Mouse (Mus musculus) hindbrain, embryonic 14.5 days (tissue): ENCODE data around the gene Lyzl6. TPM values are rescaled to one million over a fixed set of nuclear protein-coding genes. Genes with fewer than 3 reads are reported as not detected.
"Not testable (repeated sequence)": the region's sequence is repeated elsewhere in the genome, so short reads cannot be mapped to it uniquely, and the experiment has no call there.

Source experiments
- ATAC-seq: fragments of 200-750 bp; cut with Nextera tagmentation; 2 replicates; pipeline ENCODE4 v1.8.0; 2017; ENCODE audit warnings: moderate number of reproducible peaks, mild to moderate bottlenecking, moderate TSS enrichment, moderate library complexity; ENCODE audit not compliant: low FRiP score
- DNase-seq: peaks from one replicate; pipeline ENCODE4 v3.0.0-alpha.2; 2015; ENCODE audit warnings: low spot score
- H3K27ac ChIP-seq: fragments of 300-500 bp; sonication (generic); 2 replicates; pipeline ENCODE4 v1.5.1; 2014; ENCODE audit warnings: mild to moderate bottlenecking, moderate library complexity
- H3K27me3 ChIP-seq: fragments of 300-500 bp; sonication (generic); 2 replicates; pipeline ENCODE4 v1.6.1; 2014; ENCODE audit warnings: mild to moderate bottlenecking, low read length, mixed read lengths; ENCODE audit not compliant: control insufficient read depth, insufficient read depth
- H3K36me3 ChIP-seq: fragments of 300-500 bp; sonication (generic); replicated peaks from 2 replicates; pipeline ENCODE4 v1.6.1; 2014; ENCODE audit not compliant: control insufficient read depth, insufficient read depth
- H3K4me1 ChIP-seq: fragments of 300-500 bp; sonication (generic); replicated peaks from 2 replicates; pipeline ENCODE4 v1.6.1; 2014; ENCODE audit warnings: antibody characterized with exemption, low read length, mixed read lengths; ENCODE audit not compliant: control insufficient read depth, insufficient read depth
- H3K4me2 ChIP-seq: fragments of 300-500 bp; sonication (generic); replicated peaks from 2 replicates; pipeline ENCODE4 v1.6.1; 2014; ENCODE audit warnings: mild to moderate bottlenecking, moderate library complexity
- H3K4me3 ChIP-seq: fragments of 300-500 bp; sonication (generic); replicated peaks from 2 replicates; pipeline ENCODE4 v1.5.1; 2014; ENCODE audit warnings: mild to moderate bottlenecking, low read length
- H3K9ac ChIP-seq: fragments of 300-500 bp; sonication (generic); 2 replicates; pipeline ENCODE4 v1.6.1; 2014
- H3K9me3 ChIP-seq: fragments of 300-500 bp; sonication (generic); 2 replicates; pipeline ENCODE4 v1.6.1; 2016; ENCODE audit warnings: low read length; ENCODE audit not compliant: control insufficient read depth
- WGBS: fragments of 180-500 bp; shearing (Covaris S2); extraction: QIAGEN DNeasy Blood & Tissue Kit; methylation state at CpG from one replicate; pipeline ENCODE4 v1.1.7; 2014; 5-methylcytosine and 5-hydroxymethylcytosine counted together
- polyA plus RNA-seq: library from polyadenylated mRNA; unstranded; fragments of >200 nt; fragmentation: Nextera tagmentation; extraction: Ambion mirVana; gene quantifications from 2 replicates; pipeline ENCODE4 v1.2.1, GENCODE M21; 2014

Lyzl6 gene
- not detected in 2 replicates for polyA plus RNA-seq

GRCm38 (mm10) chr11:103638790-103639189 is at the start of gene Lyzl6:
Gene Lyzl6, minus strand, starts transcription at chr11:103638890.
- WGBS = 90% methylated on average over 3 of the region's 3 CpGs
- no peak for ATAC-seq
- 0 out of 2 replicates have a peak within 1 kb of the TSS, but pooled peaks have one; percentile 9 for H3K4me2 ChIP-seq

DNA sequence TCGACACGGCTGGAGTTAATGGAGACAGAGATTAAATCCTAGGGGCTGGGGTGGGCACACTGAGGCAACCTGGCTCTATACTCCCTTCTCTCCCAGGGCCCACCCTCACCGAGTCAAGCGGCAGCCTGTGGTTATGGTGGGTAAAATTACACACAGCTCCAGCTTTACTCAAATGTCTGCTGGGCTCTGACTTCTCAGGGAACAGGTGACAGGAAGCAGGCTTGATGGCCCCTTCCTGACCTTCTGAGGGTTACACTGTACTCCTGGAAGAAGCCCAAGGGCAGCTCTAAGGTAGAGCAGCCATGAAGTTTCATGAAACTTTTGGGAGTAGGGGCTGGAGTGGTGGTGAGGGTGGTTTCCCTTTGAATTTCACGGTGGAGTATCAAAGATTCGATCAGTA is 48.0 kb upstream of the Lyzl6 start:
- 88% methylated on average over 6 of the region's 6 CpGs for WGBS

More at GRCm38 (mm10) chr11:103638790-103639189, at the start of gene Lyzl6:
- Histone ChIP-seq H3K27ac (no peak within 1 kb of the TSS), H3K27me3 (peaks cover 6% of the 10 kb centered on the region; the same call in 1 of the 2 replicates), H3K4me1 (no peaks in the 10 kb centered on the region), H3K9me3 (no peaks in the 10 kb centered on the region), H3K4me3 (no peak within 1 kb of the TSS), H3K36me3 (no peaks in the 10 kb centered on the region), H3K9ac (no peak within 1 kb of the TSS)
- DNase-seq = no peak

DNA sequence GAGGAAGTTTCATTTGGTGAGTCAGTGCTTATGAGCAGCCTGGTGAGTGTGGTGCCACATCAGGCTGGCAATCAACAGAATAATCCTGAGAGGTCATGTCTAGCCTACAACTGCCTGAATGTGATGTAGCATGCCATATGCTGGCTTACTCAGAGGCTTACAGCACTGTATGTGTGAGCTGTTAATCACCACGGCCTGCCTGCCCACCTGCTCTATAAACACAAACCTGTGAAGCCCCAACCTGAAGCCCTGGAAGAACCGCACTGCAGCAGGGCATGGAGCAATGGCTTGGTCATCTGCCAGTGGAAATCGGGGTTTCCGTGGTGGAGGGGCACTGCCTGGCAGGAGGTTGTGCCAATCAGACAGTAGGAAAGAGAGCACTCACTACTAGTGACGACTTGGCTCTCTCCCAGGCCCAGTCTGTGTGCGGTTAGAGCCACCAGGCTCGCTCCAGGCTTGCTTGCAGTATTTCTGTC is 46.6 kb upstream of the Lyzl6 start:
- Histone ChIP-seq H3K4me3 (no peak overlapping the region), H3K27me3 (no peaks in the 10 kb centered on the region), H3K9me3 (no peaks in the 10 kb centered on the region), H3K9ac (no peak overlapping the region), H3K27ac (no peak overlapping the region), H3K4me1 (no peaks in the 10 kb centered on the region), H3K4me2 (no peak overlapping the region), H3K36me3 (peaks cover 83% of the 10 kb centered on the region)
- DNase-seq (no peak), ATAC-seq (no peak)
- WGBS = 87% methylated on average over 7 of the region's 7 CpGs

More for the DNA sequence above, 48.0 kb upstream of the Lyzl6 start:
- Histone ChIP-seq H3K4me3 (no peak overlapping the region), H3K4me1 (no peaks in the 10 kb centered on the region), H3K36me3 (peaks cover 70% of the 10 kb centered on the region), H3K9ac (no peak overlapping the region), H3K27me3 (no peaks in the 10 kb centered on the region), H3K4me2 (no peak overlapping the region), H3K27ac (no peak overlapping the region), H3K9me3 (no peaks in the 10 kb centered on the region)
- DNase-seq (no peak), ATAC-seq (no peak)

DNA sequence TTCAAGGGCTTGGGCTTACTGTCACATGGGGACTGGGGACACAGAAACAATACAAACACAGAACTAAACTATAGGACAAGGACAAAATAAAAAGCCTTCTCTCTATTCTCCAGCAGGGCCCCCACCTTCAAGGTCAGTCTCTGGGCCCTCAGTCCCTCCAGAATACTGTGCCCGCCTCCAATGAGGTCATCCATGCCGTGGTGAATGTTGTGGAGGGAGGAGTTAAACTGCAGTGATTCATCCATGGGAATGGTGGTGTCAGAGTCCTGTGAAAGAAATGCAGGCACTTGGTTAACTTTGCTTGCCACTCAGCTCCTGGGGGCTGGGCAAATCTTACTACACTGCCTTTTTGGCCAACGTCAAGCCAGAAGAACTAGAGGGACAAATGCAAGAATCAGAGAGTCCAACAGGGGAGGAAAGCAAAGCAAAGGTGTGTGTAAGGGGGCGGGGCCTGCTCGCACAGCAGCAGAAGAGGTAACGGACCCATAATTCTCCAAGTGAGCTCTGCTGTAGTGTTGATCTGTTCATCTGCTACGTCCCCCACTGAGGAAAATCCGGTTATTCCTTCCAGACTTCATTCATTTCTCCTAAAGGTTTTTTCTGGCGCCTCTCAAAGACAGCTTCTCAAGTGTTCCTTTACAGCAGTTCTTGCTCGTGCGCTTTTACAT is 45.1 kb upstream of the Lyzl6 start:
- Histone ChIP-seq H3K4me3 (no peak overlapping the region), H3K4me1 (no peaks in the 10 kb centered on the region), H3K9ac (no peak overlapping the region), H3K27ac (no peak overlapping the region), H3K36me3 (peaks cover 98% of the 10 kb centered on the region), H3K27me3 (no peaks in the 10 kb centered on the region), H3K4me2 (no peak overlapping the region), H3K9me3 (no peaks in the 10 kb centered on the region)
- DNase-seq (no peak), ATAC-seq (no peak)
- 93% methylated on average over 11 of the region's 11 CpGs for WGBS

DNA sequence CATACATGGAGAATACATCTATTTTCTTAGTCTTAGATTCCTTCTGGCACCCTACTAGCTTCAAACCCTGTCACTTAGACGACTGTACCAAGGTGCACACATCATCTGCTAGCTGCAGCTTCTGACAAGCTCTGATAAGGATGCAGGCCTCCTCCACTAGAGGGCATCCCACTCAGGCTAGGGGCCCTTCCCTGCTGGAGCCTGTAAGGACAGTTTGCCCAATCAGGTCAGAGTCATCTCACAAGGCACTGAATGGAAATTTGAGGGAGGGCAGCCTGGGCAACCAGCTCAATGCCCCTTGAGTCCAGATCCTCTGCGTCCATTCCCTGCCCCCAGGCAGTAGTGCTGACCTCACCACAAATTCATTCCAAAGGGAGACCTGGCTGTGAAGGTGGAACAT is 38.4 kb upstream of the Lyzl6 start:
- not testable (repeated sequence) for H3K27me3 ChIP-seq, H3K9ac ChIP-seq, H3K4me3 ChIP-seq, ATAC-seq, H3K4me1 ChIP-seq, H3K9me3 ChIP-seq, H3K27ac ChIP-seq, H3K4me2 ChIP-seq
- H3K36me3 ChIP-seq = peaks cover 66% of the 10 kb centered on the region
- peak; percentile 50 for DNase-seq
- 28% methylated on average over 2 of the region's 2 CpGs for WGBS

DNA sequence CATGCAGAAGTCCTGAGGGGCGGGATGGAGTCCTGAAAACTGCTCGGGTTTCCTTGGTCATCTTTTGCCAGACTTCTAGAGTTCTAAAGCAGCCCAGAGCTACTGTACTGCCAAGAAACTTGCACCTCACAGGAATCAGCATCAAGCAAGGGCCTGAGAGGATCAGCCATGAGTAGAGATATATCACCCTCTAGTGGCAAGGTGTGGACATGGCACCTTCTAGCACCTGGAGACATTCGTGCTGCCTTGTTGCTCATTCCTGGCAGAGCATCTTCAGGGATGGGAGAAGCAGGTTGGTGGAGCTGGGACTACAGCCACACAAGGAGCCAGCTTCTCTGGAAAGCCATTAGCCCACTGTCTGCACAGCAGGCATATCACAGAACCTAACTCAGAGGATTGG is 36.9 kb upstream of the Lyzl6 start:
- no peak; the same call in 1 of the 2 replicates for ATAC-seq
- 31% methylated on average over 3 of the region's 3 CpGs for WGBS
- peaks cover 52% of the 10 kb centered on the region for H3K36me3 ChIP-seq

GRCm38 (mm10) chr11:103666907-103667426 is 28.3 kb upstream of the Lyzl6 start:
- Histone ChIP-seq H3K9me3 (no peaks in the 10 kb centered on the region), H3K36me3 (no peaks in the 10 kb centered on the region), H3K4me2 (no peak overlapping the region), H3K27ac (no peak overlapping the region), H3K4me1 (peaks cover 19% of the 10 kb centered on the region), H3K9ac (no peak overlapping the region), H3K4me3 (no peak overlapping the region), H3K27me3 (no peaks in the 10 kb centered on the region)
- DNase-seq (no peak), ATAC-seq (no peak)
- 49% methylated on average over 13 of the region's 13 CpGs for WGBS

More for the DNA sequence above, 36.9 kb upstream of the Lyzl6 start:
- Histone ChIP-seq H3K27ac (no peak overlapping the region), H3K27me3 (no peaks in the 10 kb centered on the region), H3K9ac (no peak overlapping the region), H3K4me1 (no peaks in the 10 kb centered on the region), H3K4me3 (no peak overlapping the region), H3K9me3 (no peaks in the 10 kb centered on the region), H3K4me2 (no peak overlapping the region)
- peak; percentile 86 for DNase-seq

DNA sequence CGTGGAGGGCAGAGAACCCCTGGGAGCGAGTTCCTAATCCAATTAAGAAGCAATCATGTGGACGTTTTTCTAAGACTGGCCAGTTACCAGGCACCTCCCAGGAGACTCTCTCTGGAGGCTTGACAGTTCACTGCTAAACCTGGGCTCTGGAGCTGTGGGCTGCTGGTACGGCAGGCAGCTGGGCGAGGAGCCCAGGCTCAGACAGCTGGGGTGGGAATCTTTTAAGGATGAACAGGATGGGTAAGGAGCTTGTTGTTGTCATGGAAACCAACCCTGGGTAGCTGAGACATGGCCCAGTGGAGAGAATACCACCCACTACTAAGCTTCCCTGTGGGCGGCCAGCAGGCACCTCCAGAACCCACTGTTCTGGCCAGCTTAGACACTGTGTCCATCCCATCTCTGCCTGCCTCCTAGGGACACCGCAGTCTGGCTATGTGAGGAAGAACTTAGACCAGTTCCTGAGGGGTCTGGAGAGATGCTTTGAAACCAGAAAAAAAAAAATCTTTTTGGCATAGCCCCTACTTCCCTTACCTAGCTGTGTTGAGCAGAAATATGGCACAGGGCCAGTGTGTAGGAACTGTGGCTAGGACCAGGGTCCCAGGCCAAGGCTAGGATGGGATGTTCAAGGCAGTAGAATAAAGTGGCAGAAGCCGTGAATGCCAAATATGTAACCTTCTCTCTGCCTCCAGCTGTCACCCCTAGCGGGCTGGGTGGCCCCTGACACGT is 27.7 kb upstream of the Lyzl6 start:
- Histone ChIP-seq H3K4me2 (no peak overlapping the region), H3K27ac (no peak overlapping the region), H3K9me3 (no peaks in the 10 kb centered on the region), H3K4me1 (peaks cover 19% of the 10 kb centered on the region), H3K4me3 (no peak overlapping the region), H3K27me3 (no peaks in the 10 kb centered on the region), H3K36me3 (no peaks in the 10 kb centered on the region), H3K9ac (no peak overlapping the region)
- ATAC-seq (peak; percentile 79; the same call in 1 of the 2 replicates), DNase-seq (peak; percentile 69)
- WGBS = 22% methylated on average over 10 of the region's 10 CpGs

DNA sequence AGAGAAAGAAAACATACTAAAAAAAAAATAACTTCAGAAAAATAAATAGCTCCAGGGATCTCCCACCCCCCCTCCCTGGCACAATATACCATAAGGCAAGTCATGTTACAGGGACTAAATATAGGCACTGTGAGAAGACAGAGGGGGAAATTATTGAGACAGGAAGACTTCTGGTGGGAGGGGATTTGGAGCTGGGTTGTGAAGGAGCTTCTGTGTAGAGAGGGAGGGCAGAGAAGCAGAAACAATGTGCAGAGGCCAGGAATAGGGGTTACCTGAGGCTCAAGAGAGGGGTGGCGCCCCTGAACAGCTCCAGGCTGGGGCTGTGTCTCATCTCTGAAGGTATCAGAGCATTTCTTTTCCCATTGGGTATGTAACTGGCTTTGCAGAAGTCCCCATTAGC is 27.0 kb upstream of the Lyzl6 start:
- Histone ChIP-seq H3K27me3 (no peaks in the 10 kb centered on the region), H3K4me1 (peaks cover 19% of the 10 kb centered on the region), H3K4me2 (no peak overlapping the region), H3K9ac (no peak overlapping the region), H3K4me3 (no peak overlapping the region), H3K36me3 (no peaks in the 10 kb centered on the region), H3K9me3 (no peaks in the 10 kb centered on the region), H3K27ac (no peak overlapping the region)
- ATAC-seq = no peak
- WGBS = 69% methylated on average over 1 of the region's 1 CpGs
- no peak for DNase-seq
